Mouse (Mus musculus) retina, postnatal 1 day (tissue): ENCODE measurements at regions not wholly inside any gene's neighbourhood (a gene's known extent, or its start where the extent isn't known, plus 50 kb on each side); places are given as distances from the start of the nearest gene placed in this dataset.
A peak's percentile ranks its signal among the peaks of the same experiment; 100 is the strongest.

Experiments used
- DNase-seq: peaks from one replicate; pipeline ENCODE4 v3.0.0-alpha.2; 2012

DNA sequence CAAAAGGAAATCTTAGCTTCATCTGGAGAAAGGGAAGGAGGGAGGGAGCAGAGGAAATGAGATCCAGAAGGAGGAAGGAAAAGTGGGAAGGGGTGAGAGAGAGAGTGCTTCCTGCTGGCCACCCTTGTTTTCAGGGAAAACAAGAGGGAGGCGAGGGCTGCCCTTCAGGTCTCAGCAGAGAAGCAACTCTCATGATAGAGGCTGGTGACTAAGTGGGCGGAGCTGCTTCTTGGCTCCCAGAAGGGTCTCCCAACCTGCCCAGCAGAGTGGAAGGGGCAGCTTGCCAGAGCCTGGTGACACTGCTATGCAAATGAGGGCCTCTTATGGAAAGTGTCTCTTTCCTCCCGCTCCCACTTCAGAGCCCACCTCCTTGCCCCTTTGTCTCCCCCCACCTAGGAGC lies 285.8 kb downstream of the Barhl2 start:
- DNase-seq: peak; percentile 74

DNA sequence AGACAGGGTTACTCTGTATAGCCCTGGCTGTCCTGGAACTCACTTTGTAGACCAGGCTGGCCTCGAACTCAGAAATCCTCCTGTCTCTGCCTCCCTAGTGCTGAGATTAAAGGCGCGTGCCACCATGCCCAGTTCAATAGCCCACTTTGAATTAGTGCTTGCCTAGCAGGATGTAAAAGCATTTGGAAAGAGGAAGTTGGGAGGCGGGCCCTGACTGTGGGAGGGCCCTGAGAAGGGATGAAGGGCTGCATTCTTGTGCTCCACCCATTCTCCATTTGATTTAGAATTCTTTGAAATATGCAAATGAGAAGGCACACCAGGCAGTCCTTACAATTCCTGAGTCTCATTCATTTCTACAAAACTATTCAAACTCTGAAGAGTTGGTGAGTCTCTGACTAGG lies 287.6 kb downstream of the Barhl2 start:
- no peak for DNase-seq

DNA sequence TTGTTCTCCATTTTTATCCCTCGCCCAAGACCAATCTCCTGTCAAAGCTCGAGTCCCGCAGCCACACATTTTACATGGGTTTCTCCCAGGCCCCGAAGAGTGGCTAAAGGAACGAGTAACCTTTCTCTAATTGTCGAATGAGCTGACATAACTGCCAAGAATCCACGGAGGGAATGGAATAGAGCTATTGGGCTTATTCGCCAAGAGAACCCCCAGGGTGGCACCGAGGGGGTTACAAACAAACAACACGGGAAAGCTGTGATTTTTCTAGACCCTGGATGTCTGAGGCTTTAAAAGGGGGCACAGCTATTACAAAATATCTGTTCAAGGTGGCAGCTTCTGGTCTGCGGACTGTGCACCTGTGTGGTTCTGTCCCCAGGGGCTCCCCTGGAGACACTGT lies 290.4 kb downstream of the Barhl2 start:
- no peak for DNase-seq

DNA sequence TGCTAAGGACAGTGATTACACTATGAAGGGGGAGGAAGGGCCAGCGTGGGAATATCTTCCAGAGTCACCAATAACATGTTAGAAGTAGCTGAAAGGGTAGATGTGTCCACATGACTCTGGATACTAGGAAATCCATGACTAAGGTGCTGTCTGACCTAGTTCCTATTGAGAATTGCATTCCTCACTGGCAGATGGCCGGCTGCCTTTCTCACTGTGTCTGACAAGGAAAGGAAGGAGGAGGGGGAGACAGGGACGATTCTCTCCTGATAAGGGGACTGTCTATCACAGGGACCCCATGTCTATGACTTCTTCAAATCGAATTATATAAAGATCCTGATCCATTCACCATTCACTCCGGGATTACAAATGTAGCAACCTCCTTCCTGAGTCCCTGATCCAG lies 289.9 kb downstream of the Zfp326 start:
- DNase-seq: peak; percentile 36

DNA sequence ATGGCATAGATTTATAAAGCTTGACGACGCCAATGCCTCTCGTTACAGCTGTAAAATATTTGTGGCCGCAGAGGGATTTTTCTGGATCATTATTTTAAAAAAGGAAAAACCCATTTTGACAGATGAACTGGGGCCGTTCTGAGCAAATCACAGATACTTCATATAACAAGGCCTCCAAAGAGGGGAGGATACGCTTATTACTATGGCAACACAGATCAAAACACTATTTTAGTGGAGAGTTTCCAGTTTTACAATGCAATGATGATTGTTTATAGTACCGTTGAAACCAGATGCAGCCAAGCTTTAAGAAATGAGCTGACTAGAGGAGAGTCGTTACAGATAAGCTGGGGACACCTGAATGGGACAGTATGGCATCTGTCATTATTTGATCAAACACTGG lies 287.8 kb downstream of the Zfp326 start:
- DNase-seq: no peak

DNA sequence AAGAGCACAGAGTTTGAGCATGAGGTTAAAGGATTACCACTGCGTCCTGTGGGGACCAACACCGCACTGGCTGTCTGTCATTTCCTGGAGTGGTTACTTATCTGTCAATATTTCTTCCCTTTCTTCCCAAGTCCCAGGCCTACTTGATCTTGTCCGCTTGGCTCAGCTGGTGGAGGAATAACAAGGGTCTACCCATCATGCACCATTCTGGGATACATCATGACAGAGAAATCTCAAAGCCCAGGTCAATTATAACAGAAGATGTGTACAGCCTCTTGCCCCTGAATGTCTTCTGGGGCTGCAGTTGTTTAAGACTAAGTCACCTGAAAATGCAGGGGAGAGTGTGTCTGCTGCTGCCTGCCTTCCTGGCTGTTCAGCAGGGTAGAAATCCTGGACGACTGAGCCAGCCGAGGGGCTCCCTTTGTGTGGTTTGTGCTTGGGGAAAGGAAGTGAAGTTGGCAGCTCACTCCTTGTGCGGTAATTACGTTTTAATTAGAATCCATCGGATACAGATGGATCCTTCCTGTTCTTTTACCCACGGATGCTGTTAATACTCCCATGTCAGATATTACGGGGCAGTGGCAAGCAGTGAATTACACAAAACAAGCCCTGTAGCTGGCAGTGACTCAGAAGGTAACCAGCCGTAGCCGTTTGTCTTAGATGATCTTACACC lies 286.8 kb downstream of the Zfp326 start:
- peak; percentile 52 for DNase-seq

DNA sequence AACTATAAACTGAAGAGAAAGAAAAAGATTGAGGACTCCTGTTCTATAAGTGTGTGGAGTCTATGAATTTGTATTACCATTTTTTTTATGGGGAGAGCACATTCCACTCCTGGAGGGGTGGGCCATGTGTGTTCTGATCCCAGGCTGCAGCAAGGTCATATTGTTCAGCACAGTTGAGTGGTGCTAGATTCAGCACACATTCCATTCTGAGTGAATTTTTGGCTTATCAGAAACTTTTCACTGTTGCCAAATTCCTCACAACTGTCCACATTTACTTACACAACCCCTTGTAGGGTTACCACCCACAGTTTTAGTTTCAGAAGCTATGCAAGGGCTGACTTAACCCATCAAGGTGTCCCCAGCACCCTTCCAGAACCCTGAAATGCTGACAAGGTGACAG lies 262.7 kb downstream of the Zfp326 start:
- DNase-seq: no peak

DNA sequence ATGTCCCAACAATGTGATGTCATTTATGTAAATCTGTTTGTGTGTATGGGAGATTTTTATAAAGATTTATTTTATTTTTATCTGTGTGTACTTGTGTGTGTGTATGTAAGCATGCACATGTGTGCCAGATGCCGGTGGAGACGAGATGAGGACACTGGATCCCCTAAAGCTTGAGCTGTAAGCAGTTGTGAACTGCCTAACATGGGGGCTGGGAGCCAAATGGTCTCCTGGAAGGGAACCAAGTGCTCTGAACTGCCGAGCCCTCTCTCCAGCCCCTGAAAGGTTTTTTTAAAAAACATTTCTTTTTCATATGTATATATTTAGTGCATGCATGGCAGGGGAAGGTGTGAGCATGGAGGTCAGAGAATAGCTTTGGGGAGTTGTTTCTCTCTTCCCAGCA lies 246.6 kb downstream of the Zfp326 start:
- DNase-seq: no peak

DNA sequence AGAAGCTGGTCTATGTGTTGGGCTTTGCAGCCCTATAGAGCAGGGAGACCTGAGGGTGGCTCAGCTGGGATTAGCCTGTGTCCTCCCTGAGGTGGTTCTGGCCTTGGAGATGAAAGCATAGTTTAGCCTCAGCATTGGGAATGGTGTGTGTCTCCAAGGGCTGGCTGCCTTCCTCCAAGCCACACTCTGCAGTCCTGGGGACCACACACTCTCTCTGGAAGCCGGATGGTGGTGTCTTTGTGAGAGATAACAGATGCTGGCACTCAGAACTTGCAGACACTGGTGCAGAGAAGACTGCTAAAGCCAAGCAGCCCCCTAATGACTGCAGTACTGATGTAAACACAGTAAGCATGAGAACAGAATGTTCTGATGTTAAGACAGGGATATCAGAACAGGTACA lies 243.2 kb downstream of the Zfp326 start:
- no peak for DNase-seq

DNA sequence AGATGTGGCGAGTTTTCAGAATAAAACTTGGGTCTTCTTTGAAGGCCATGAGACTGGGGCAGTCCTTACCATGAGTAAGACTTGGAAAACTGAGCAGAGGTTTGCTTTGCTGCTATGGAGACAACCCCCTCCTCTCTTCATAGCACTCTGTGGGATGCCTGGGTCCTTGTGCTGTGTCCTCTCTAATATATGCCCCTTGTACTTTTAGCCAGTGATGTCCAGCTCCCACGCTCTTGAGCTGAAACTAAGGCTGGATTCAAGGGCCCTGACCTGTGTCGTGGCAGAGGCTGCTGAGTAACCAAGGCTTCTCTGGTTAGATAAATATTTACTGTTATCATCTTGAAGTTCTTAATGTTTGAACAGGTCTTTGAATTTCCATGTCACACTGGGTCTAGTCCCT lies 236.8 kb downstream of the Zfp326 start:
- no peak for DNase-seq

DNA sequence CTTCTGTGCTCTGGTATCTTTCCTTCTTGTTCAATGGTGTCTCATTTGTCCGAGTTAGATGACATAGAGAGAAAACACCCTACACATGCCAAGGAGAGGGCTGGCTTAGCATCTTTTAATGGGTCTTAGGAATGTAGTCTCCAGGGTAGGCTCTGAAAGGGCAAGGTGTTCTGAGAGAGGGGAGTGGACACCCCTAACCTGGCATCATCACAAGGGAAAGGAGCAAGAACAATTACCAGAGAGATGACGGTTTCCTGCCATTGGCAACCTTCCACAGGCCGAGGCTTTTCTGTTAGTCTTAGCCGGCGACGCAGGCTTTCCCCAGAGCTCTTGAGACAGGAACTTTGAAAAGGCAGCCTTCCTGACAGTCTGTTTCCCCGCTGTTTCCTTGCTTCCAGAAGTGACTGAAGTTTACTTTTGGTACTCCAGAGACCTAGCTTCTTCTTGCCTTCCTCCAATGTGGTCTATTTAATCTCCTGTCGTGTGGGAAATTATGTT lies 232.2 kb downstream of the Zfp326 start:
- DNase-seq: no peak

DNA sequence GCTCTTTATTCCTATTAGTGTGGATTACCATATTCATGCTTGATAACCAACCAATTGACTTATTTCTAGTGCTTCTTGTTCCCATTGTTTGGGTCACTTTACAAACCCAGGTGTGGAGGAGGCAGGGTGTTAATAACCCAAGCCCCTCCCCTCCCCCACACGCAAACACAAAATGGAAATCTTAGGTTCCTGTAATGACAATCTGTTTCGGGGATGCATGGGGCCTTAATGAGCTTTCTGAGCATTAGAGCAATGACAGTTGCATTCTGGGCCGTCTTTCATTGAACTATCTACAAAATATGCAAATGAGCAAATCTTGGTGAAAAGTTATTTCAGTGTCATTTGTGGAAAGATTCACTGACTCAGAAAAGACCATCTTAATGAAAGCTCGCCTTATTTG lies 225.9 kb downstream of the Zfp326 start:
- DNase-seq: peak; percentile 38

DNA sequence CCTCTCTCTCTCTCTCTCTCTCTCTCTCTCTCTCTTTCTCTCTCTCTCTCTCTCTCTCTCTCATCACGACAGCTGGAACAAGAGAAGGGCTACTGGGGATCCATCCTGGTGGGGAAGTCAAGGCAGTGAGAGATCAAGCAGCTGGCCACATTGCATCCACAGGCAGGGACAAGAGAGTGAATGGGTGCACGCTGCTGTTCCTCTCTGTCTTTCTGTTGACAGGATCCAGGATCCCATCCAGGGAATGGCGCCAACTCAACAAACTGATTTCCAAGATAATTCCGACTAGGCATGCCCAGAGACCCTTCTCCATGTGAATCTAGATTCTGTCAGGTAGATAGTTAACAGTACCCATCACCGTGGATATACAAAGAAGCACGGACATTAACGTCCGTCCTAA lies 222.5 kb downstream of the Zfp326 start:
- DNase-seq: no peak

DNA sequence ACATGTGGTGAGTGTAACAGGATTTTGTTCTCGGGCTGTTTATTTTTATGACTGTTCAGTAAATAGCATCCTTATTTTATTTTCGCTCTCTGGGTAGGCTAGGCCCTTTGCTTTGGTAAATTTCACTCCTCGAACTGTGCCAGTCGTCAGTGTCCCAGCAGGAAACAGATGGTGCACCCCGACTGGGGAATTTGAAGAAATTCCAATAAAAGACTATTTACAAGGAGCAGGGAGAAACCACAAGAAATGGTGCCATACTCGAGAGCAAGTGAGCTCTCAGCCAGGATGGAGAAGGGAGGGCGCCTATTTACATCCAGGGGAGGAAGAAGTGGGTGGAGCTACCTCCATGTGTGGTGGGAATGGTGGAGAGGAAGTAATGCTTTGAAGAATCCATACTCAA lies 213.0 kb downstream of the Zfp326 start:
- no peak for DNase-seq

DNA sequence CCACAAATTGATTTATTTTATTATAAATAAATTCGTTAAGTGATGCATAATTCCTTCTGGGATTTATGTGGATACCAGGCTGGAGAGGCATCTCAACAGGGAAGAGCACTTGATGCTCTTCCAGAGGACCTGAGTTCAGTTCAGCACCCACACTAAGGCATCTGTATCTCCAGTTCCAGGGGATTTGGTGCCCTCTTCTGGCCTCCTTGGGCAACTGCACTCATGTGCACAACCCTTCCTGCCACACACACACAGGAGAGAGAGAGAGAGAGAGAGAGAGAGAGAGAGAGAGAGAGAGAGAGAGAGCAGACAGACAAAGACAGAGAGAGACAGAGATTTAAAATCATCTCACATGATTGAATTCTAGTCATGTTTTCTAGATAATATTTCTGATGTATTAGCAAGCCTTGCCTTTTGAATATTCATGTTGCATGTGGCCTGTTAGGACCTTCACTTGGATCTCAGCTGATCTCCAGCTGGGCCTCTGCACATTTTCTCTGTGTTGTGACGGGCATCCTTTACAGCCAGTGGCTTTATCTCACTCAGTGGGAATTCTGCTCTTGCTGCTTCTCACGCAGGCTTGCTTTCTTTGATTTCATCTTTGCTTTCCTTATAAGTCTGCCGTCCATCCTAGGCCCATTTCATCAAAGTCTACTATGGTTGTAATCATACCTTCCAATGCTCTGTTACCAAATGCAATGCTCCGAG lies 212.3 kb downstream of the Zfp326 start:
- DNase-seq: no peak

DNA sequence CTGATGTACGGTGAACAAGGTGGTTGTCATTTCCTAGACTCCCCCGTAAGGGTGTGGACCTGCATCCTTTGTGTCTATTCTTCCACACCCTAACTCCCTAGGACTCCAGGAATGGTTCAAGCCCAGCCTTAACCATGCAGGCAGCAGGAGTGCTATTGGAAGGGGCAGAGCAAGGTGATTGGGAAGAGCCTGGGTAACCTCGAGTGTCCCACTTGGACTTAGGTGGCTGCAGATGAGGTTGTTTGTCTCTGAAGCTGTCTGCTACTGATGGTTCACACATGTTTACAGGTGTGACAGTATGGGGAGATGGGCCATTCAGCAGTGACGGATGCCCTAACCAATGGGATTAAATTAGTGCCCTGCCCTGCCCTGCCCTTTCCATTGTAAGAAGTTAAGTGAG lies 207.4 kb downstream of the Zfp326 start:
- DNase-seq: no peak

DNA sequence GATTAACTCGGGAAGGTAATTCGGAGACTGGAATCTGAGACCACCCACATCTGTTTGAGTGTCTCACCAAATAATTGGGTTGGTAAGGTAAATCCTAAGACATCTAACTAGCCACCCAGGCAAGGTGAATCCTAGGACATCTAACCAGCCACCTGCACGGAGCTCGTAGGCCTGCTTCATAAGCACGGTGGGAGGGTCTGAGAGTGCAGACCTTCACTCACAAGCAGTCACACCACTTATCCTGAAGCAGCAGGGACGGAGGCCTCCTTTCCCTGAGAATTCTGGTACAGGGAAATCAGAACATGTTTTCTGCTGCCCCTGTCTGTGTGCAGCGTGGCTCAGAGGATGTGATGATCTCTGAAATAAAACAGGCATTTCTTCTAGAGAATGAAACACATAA lies 206.5 kb downstream of the Zfp326 start:
- no peak for DNase-seq

DNA sequence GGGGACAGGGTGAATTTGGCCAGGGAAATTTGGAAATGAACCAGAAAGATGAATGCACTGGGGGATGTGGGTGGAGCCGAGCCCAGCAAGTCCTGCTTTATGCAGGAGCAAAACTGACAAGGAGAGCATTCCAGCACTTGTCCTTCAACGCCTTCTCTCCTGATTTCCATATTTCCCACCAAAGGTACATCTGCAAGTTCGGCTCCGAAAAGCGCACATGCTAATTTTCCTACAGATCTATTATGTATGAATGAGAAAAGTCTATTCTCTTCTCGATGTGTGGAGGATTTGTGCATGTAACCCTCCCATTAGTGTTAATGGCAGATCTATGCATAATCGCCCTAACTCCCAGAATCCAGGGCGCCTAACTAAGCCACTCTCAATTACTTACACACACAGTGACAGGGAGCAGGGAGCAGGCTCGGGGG lies 190.8 kb downstream of the Zfp326 start:
- peak; percentile 23 for DNase-seq

DNA sequence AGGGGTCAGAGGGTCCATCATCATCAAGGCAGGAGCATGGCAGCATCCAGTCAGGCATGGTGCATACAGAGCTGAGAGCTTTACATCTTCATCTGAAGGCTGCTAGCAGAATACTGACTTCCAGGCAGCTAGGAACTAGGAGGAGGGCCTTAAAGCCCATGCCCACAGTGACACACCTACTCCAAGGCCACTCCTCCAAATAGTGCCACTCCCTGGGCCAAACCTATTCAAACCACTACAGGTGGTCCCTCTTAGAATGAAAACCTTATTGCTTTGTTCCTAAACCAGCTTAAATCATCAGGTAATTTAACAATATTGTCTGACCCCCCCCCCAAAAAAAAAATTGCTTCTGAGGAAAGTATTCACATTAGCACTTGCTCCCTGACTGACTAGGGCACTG lies 190.3 kb downstream of the Zfp326 start:
- DNase-seq: no peak

DNA sequence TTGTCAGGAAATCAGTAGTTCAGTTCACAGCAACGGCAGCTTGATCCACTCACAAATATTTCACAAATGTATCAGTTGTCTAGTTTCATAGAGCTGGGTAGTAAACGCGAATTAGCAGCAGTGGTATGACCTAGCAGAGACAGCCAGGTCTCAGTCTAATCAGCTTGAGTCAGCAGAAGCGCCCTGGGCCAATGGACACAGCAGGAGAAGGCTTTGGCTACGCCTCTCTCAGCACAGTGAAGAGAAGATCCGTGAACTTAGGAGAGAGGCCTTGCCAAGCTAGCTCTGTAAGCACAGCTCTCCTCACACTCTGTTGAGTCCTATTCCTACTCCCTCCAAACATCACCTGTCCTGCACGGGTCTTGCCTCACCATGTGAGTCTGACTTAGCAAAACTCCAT lies 188.0 kb downstream of the Zfp326 start:
- no peak for DNase-seq

DNA sequence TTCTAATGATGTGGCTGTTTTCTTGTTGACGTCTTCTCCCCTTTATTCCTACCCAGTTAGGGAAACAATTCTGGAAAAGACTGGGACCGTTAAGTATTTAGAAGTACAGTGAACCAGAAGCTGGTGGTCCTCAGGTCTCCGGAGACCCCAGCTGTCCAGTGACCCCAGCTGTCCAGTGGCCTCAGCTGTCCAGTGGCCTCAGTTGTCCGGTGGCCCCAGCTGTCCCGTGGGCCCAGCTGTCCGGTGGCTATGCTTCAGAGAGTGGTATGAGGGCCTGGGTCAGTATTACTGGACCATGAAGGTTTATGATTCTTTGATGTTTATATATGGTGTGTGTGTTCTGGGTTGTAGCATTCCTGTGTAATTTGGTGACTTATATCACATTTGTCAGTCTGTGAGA lies 186.6 kb downstream of the Zfp326 start:
- no peak for DNase-seq

DNA sequence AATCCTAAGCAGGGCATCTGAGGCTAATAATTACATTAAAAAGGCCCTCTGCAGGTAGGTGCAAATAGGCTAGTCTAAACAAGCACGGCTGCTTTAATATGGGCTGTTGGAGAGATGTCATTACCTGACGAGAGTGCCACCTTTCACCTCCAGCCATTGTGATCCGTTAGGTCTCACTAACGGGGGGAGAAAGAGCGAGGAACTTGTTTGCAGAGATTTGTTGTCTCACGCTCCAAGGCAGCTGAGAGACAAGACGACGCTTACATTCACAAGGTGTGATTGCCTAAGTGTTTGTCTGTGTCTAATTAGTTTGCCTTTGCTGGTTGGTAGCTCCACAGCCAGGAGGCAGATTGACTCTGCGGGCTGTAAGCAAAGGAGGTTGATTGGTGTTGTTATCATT lies 180.3 kb downstream of the Zfp326 start:
- no peak for DNase-seq

DNA sequence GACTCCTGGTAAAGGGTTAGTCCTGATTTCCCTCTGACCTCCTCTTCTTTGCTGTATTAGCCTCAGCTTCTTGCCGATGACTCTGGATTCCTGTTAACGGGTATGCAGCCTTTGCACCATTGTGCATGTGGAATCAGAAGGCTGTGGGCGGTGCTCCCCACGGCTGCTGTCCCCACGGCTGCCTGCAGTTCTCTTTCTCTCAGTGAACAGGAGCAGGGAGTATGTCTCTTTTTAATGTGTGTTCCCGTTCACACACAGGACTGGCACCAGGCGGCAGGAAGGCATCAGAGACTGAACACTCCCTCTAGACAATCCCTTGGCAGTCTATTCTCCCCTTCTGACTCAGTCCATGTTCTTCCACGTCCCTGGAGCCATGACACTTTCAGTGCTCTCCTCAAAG lies 178.9 kb downstream of the Zfp326 start:
- no peak for DNase-seq

DNA sequence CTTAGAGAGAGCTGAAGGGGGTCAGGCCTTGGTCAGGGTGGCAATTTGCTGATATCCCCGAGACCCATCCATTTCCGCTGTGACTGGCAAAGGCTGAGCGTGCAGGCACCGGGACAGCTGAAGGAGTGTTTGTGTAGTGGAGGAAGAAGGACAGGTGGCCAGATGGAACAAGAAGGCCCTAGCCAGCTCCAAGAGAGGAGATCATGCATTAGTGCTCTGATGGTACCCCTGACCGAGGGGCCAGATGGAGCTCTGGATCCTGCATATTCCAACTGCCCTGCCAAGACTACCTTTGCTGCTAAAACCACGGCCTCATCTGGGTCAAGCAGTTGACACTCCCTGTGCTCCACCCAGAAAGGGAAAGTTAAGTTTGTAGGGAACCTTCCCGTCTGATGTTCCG lies 174.7 kb downstream of the Zfp326 start:
- no peak for DNase-seq
